Mouse (Mus musculus): ENCODE measurements around the gene Mup21. TPM values are rescaled to one million over a fixed set of nuclear protein-coding genes. Genes with fewer than 3 reads are reported as not detected.
"Not testable (repeated sequence)": the region's sequence is repeated elsewhere in the genome, so short reads cannot be mapped to it uniquely, and the experiment has no call there.

Gene Mup21
- total RNA-seq (2021) = not detected
- long read RNA-seq, experiment 1 = 0 reads
- long read RNA-seq, experiment 2 = 0 reads

- no peak for DNase-seq
Measured at GRCm38 (mm10) chr4:62150811-62151210, at the start of gene Mup21. Mup21 (minus strand) TSS chr4:62150863.

GRCm38 (mm10) chr4:62199923-62200529 lies 49.4 kb upstream of the Mup21 start:
- no peak for DNase-seq

- no peak for DNase-seq
Measured at GRCm38 (mm10) chr4:62188778-62189177, 38.1 kb upstream of the Mup21 start.

- no peak for DNase-seq
Measured at GRCm38 (mm10) chr4:62177282-62177681, 26.6 kb upstream of the Mup21 start.

- DNase-seq = no peak
Measured at GRCm38 (mm10) chr4:62174471-62174870, 23.8 kb upstream of the Mup21 start.

- not testable (repeated sequence) for DNase-seq
Measured at GRCm38 (mm10) chr4:62167636-62168035, 17.0 kb upstream of the Mup21 start.

GRCm38 (mm10) chr4:62158401-62158800 lies 7.7 kb upstream of the Mup21 start:
- no peak for DNase-seq

GRCm38 (mm10) chr4:62133706-62134105 lies 17.0 kb downstream of the Mup21 start:
- no peak for DNase-seq

- not testable (repeated sequence) for DNase-seq
Measured at GRCm38 (mm10) chr4:62103366-62103765, 47.3 kb downstream of the Mup21 start.

Other genes with a start within 250 kb of the Mup21 start
- not detected for gene Mup20, start 96.7 kb downstream of the Mup21 start, total RNA-seq (2021)
- 1 to 10 TPM in 1 of 2 experiments, not detected in 1; 2.2 TPM for gene Mup3, start 63.5 kb downstream of the Mup21 start, total RNA-seq (2021)
- 1 to 10 TPM in 1 of 2 experiments, under 1 TPM in 1; 0.86 to 1.2 TPM for gene Zfp37, start 80.2 kb upstream of the Mup21 start, total RNA-seq (2021)
- 1 to 10 TPM; 3.9 to 4.6 TPM for gene Slc31a2, start 111.7 kb upstream of the Mup21 start, total RNA-seq (2021)
- 10 to 100 TPM; 11.7 to 13.2 TPM for gene Fkbp15, start 209.7 kb upstream of the Mup21 start, total RNA-seq (2021)
- gene Slc31a1, start 209.9 kb upstream of the Mup21 start, total RNA-seq (2021) = 10 to 100 TPM; 10.8 to 12.3 TPM